Mouse (Mus musculus) limb, embryonic 15.5 days (tissue): ENCODE measurements at regions not wholly inside any gene's neighbourhood (a gene's known extent, or its start where the extent isn't known, plus 50 kb on each side); places are given as distances from the start of the nearest gene placed in this dataset.
A peak's percentile ranks its signal among the peaks of the same experiment; 100 is the strongest.

ENCODE experiments used
- ATAC-seq: fragments of 200-750 bp; cut with Nextera tagmentation; 2 replicates; pipeline ENCODE4 v1.8.0; 2017; ENCODE audit warnings: low read depth, moderate TSS enrichment; ENCODE audit not compliant: insufficient number of reproducible peaks, low FRiP score, low TSS enrichment
- H3K27ac ChIP-seq: fragments of 300-500 bp; sonication (generic); 2 replicates; pipeline ENCODE4 v1.5.1; 2015; ENCODE audit warnings: moderate library complexity, mild to moderate bottlenecking, inconsistent platforms
- H3K27me3 ChIP-seq: fragments of 300-500 bp; sonication (generic); 2 replicates; pipeline ENCODE4 v1.6.1; 2015; ENCODE audit warnings: inconsistent platforms
- H3K36me3 ChIP-seq: fragments of 300-500 bp; sonication (generic); 2 replicates; pipeline ENCODE4 v1.6.1; 2015; ENCODE audit warnings: inconsistent platforms
- H3K4me1 ChIP-seq: fragments of 300-500 bp; sonication (generic); 2 replicates; pipeline ENCODE4 v1.6.1; 2015; ENCODE audit warnings: inconsistent platforms
- H3K4me2 ChIP-seq: fragments of 300-500 bp; sonication (generic); 2 replicates; pipeline ENCODE4 v1.6.1; 2015; ENCODE audit warnings: mild to moderate bottlenecking, inconsistent platforms
- H3K4me3 ChIP-seq: fragments of 300-500 bp; sonication (generic); 2 replicates; pipeline ENCODE4 v1.5.1; 2015; ENCODE audit warnings: mild to moderate bottlenecking, inconsistent platforms
- H3K9ac ChIP-seq: fragments of 300-500 bp; sonication (generic); 2 replicates; pipeline ENCODE4 v1.6.1; 2015; ENCODE audit warnings: inconsistent platforms
- H3K9me3 ChIP-seq: fragments of 300-500 bp; sonication (generic); 2 replicates; pipeline ENCODE4 v1.6.1; 2016; ENCODE audit warnings: inconsistent platforms
- WGBS: fragments of 180-500 bp; shearing (Covaris S2); methylation state at CpG from one replicate; pipeline ENCODE4 v1.1.7; 2015; 5-methylcytosine and 5-hydroxymethylcytosine counted together

- Histone ChIP-seq H3K27me3 (no peaks in the 10 kb centered on the region), H3K9me3 (no peaks in the 10 kb centered on the region), H3K9ac (no peak overlapping the region), H3K36me3 (no peaks in the 10 kb centered on the region), H3K4me3 (no peak overlapping the region), H3K4me2 (no peak overlapping the region), H3K4me1 (no peaks in the 10 kb centered on the region), H3K27ac (no peak overlapping the region)
- no peak for ATAC-seq
- 70% methylated on average over 13 of the region's 13 CpGs for whole genome bisulfite sequencing
These were observed 118.7 kb downstream of the Tmem26 start for GRCm38 (mm10) chr10:68842023-68842735.

GRCm38 (mm10) chr10:68844066-68844465 is 120.6 kb downstream of the Tmem26 start:
- Histone ChIP-seq H3K4me2 (no peak overlapping the region), H3K9me3 (no peaks in the 10 kb centered on the region), H3K36me3 (no peaks in the 10 kb centered on the region), H3K27me3 (no peaks in the 10 kb centered on the region), H3K27ac (no peak overlapping the region), H3K4me3 (no peak overlapping the region), H3K9ac (no peak overlapping the region), H3K4me1 (no peaks in the 10 kb centered on the region)
- WGBS = 83% methylated on average over 4 of the region's 4 CpGs
- no peak for ATAC-seq

GRCm38 (mm10) chr10:68844596-68844995 is 121.2 kb downstream of the Tmem26 start:
- Histone ChIP-seq H3K9ac (no peak overlapping the region), H3K27me3 (no peaks in the 10 kb centered on the region), H3K4me1 (no peaks in the 10 kb centered on the region), H3K27ac (no peak overlapping the region), H3K4me2 (no peak overlapping the region), H3K9me3 (no peaks in the 10 kb centered on the region), H3K36me3 (no peaks in the 10 kb centered on the region), H3K4me3 (no peak overlapping the region)
- ATAC-seq = no peak
- 93% methylated on average over 8 of the region's 8 CpGs for WGBS

GRCm38 (mm10) chr10:68851153-68851552 is 127.7 kb downstream of the Tmem26 start:
- Histone ChIP-seq H3K4me2 (no peak overlapping the region), H3K27ac (no peak overlapping the region), H3K4me1 (peaks cover 6% of the 10 kb centered on the region; the same call in 1 of the 2 replicates), H3K4me3 (no peak overlapping the region), H3K9ac (no peak overlapping the region), H3K36me3 (no peaks in the 10 kb centered on the region), H3K9me3 (no peaks in the 10 kb centered on the region), H3K27me3 (no peaks in the 10 kb centered on the region)
- no peak for ATAC-seq
- WGBS = 85% methylated on average over 3 of the region's 3 CpGs

GRCm38 (mm10) chr10:68855934-68856891 is 132.8 kb downstream of the Tmem26 start:
- H3K27ac ChIP-seq = peak overlapping the region; percentile 75
- peaks cover 9% of the 10 kb centered on the region; the same call in 1 of the 2 replicates for H3K4me1 ChIP-seq
- no peak overlapping the region for H3K4me2 ChIP-seq
- H3K4me3 ChIP-seq = no peak overlapping the region
- no peak overlapping the region for H3K9ac ChIP-seq
- no peaks in the 10 kb centered on the region for H3K36me3 ChIP-seq
- 27% methylated on average over 13 of the region's 13 CpGs for WGBS
- no peak for ATAC-seq
- no peaks in the 10 kb centered on the region for H3K27me3 ChIP-seq
- no peaks in the 10 kb centered on the region for H3K9me3 ChIP-seq

- Histone ChIP-seq H3K4me1 (peaks cover 17% of the 10 kb centered on the region), H3K36me3 (no peaks in the 10 kb centered on the region), H3K4me2 (0 out of 2 replicates have a peak overlapping the region, but pooled peaks have one; percentile 20), H3K4me3 (no peak overlapping the region), H3K27ac (peak overlapping the region; percentile 86), H3K27me3 (no peaks in the 10 kb centered on the region), H3K9me3 (no peaks in the 10 kb centered on the region), H3K9ac (no peak overlapping the region)
- ATAC-seq = no peak
- 25% methylated on average over 8 of the region's 8 CpGs for WGBS
These were observed 141.3 kb downstream of the Tmem26 start for GRCm38 (mm10) chr10:68864606-68865378.

- no peak overlapping the region for H3K9ac ChIP-seq
- no peak overlapping the region for H3K4me3 ChIP-seq
- no peaks in the 10 kb centered on the region for H3K27me3 ChIP-seq
- H3K36me3 ChIP-seq = no peaks in the 10 kb centered on the region
- H3K4me2 ChIP-seq = no peak overlapping the region
- no peak for ATAC-seq
- H3K9me3 ChIP-seq = no peaks in the 10 kb centered on the region
- 75% methylated on average over 5 of the region's 5 CpGs for WGBS
- H3K4me1 ChIP-seq = peaks cover 17% of the 10 kb centered on the region
- H3K27ac ChIP-seq = no peak overlapping the region
These were observed 142.3 kb downstream of the Tmem26 start for GRCm38 (mm10) chr10:68865776-68866175.

GRCm38 (mm10) chr10:68867361-68867760 is 143.9 kb downstream of the Tmem26 start:
- no peaks in the 10 kb centered on the region for H3K36me3 ChIP-seq
- peaks cover 17% of the 10 kb centered on the region for H3K4me1 ChIP-seq
- H3K4me3 ChIP-seq = no peak overlapping the region
- no peak overlapping the region for H3K27ac ChIP-seq
- ATAC-seq = no peak
- H3K27me3 ChIP-seq = no peaks in the 10 kb centered on the region
- WGBS = 83% methylated on average over 1 of the region's 1 CpGs
- no peak overlapping the region for H3K4me2 ChIP-seq
- H3K9me3 ChIP-seq = no peaks in the 10 kb centered on the region
- no peak overlapping the region for H3K9ac ChIP-seq

GRCm38 (mm10) chr10:68872102-68872501 is 148.7 kb downstream of the Tmem26 start:
- 70% methylated on average over 4 of the region's 4 CpGs for WGBS
- Histone ChIP-seq H3K4me2 (no peak overlapping the region), H3K27ac (no peak overlapping the region), H3K4me1 (peaks cover 3% of the 10 kb centered on the region; the same call in 1 of the 2 replicates), H3K4me3 (no peak overlapping the region), H3K36me3 (no peaks in the 10 kb centered on the region), H3K9ac (no peak overlapping the region), H3K27me3 (no peaks in the 10 kb centered on the region), H3K9me3 (no peaks in the 10 kb centered on the region)
- no peak for ATAC-seq

GRCm38 (mm10) chr10:68875641-68876040 is 152.2 kb downstream of the Tmem26 start:
- H3K9me3 ChIP-seq = no peaks in the 10 kb centered on the region
- H3K27me3 ChIP-seq = no peaks in the 10 kb centered on the region
- ATAC-seq = no peak
- no peaks in the 10 kb centered on the region for H3K36me3 ChIP-seq
- no peaks in the 10 kb centered on the region for H3K4me1 ChIP-seq
- no peak overlapping the region for H3K27ac ChIP-seq
- H3K4me3 ChIP-seq = no peak overlapping the region
- no peak overlapping the region for H3K4me2 ChIP-seq
- H3K9ac ChIP-seq = no peak overlapping the region
- WGBS = 80% methylated on average over 5 of the region's 5 CpGs

- Histone ChIP-seq H3K4me2 (no peak overlapping the region), H3K4me3 (no peak overlapping the region), H3K36me3 (no peaks in the 10 kb centered on the region), H3K9me3 (no peaks in the 10 kb centered on the region), H3K9ac (no peak overlapping the region), H3K4me1 (peaks cover 8% of the 10 kb centered on the region), H3K27me3 (no peaks in the 10 kb centered on the region), H3K27ac (no peak overlapping the region)
- no peak for ATAC-seq
- 60% methylated on average over 8 of the region's 8 CpGs for WGBS
These were observed 169.8 kb downstream of the Tmem26 start for GRCm38 (mm10) chr10:68893100-68893841.
